ENCODE assay signal across 11 mouse cellular contexts in genomic region chr19:36006277-36006676, GRCm38 (mm10). TPM values are rescaled to one million over a fixed set of nuclear protein-coding genes. Genes with fewer than 3 reads are reported as not detected.
DNase-seq lines count a peak whose midpoint lies in the region; ATAC-seq and TF ChIP-seq lines count a peak whose summit lies in the region.
"Had no signal": no experiment of that assay in that cellular context is flagged by ENCODE, and none has a peak within 500 bp of the region (broad histone marks: within the 10 kb centered on the region; RNA-seq: fewer than 3 reads in every experiment).

No protein-coding gene starts in this region.

- H3K9ac ChIP-seq in kidney, embryonic 16.5 days (replicated peaks; ENCODE audit: low read length), result no peak overlapping the region
- no peak overlapping the region for H3K9ac ChIP-seq in lung, embryonic 14.5 days
- no peak overlapping the region for H3K9ac ChIP-seq in intestine, postnatal 0 days (ENCODE audit: low read depth, low read length)
- H3K9ac ChIP-seq: forebrain, embryonic 12.5 days; heart, embryonic 13.5 days had no signal

- H3K27ac ChIP-seq in kidney, embryonic 16.5 days (ENCODE audit: low read length), result no peak overlapping the region
- no peak overlapping the region for H3K27ac ChIP-seq in lung, embryonic 14.5 days (ENCODE audit: low read depth)
- no peak overlapping the region for H3K27ac ChIP-seq in intestine, postnatal 0 days (ENCODE audit: low read depth, low read length)
- no peak overlapping the region for H3K27ac ChIP-seq in limb, embryonic 10.5 days
- H3K27ac ChIP-seq: forebrain, embryonic 12.5 days; heart, embryonic 13.5 days had no signal

- H3K9me3 ChIP-seq in kidney, embryonic 16.5 days (ENCODE audit: low read length), result no peaks in the 10 kb centered on the region
- no peaks in the 10 kb centered on the region for H3K9me3 ChIP-seq in lung, embryonic 14.5 days (ENCODE audit: low read depth, low read length)
- no peaks in the 10 kb centered on the region for H3K9me3 ChIP-seq in intestine, postnatal 0 days (ENCODE audit: control insufficient read depth)
- H3K9me3 ChIP-seq in limb, embryonic 10.5 days (replicated peaks), result no peaks in the 10 kb centered on the region
- H3K9me3 ChIP-seq: forebrain, embryonic 12.5 days; heart, embryonic 13.5 days had no signal

- H3K4me2 ChIP-seq in kidney, embryonic 16.5 days (replicated peaks; ENCODE audit: low read depth, low read length), result no peak overlapping the region
- no peak overlapping the region for H3K4me2 ChIP-seq in lung, embryonic 14.5 days
- no peak overlapping the region for H3K4me2 ChIP-seq in intestine, postnatal 0 days (replicated peaks; ENCODE audit: low read depth)
- H3K4me2 ChIP-seq: forebrain, embryonic 12.5 days; heart, embryonic 13.5 days had no signal

- WGBS in kidney, embryonic 16.5 days, result 77% methylated on average over 6 of the region's 6 CpGs
- 56% methylated on average over 6 of the region's 6 CpGs for WGBS in lung, embryonic 14.5 days
- WGBS in intestine, postnatal 0 days, result 77% methylated on average over 6 of the region's 6 CpGs
- WGBS in limb, embryonic 10.5 days, result 87% methylated on average over 6 of the region's 6 CpGs

- peak; percentile 4 for DNase-seq in kidney, adult 11 months
- DNase-seq in T-cell, adult 2 months (ENCODE audit: low spot score), result peak; percentile 4
- DNase-seq in lung, embryonic 14.5 days, result peak; percentile 46
- DNase-seq in neural tube, embryonic 10.5 days (ENCODE audit: extremely low spot score, low spot score), result no peak
- DNase-seq in limb, embryonic 10.5 days (ENCODE audit: low spot score), result no peak

- H3K4me3 ChIP-seq in kidney, embryonic 16.5 days (ENCODE audit: low read length), result no peak overlapping the region
- no peak overlapping the region for H3K4me3 ChIP-seq in lung, embryonic 14.5 days (ENCODE audit: low read depth, low read length)
- H3K4me3 ChIP-seq in intestine, postnatal 0 days (ENCODE audit: low read depth, low read length), result no peak overlapping the region
- H3K4me3 ChIP-seq in limb, embryonic 10.5 days, result no peak overlapping the region
- H3K4me3 ChIP-seq: forebrain, embryonic 12.5 days; heart, embryonic 13.5 days had no signal

- no peaks in the 10 kb centered on the region for H3K36me3 ChIP-seq in kidney, embryonic 16.5 days (ENCODE audit: insufficient read depth, low read length)
- no peaks in the 10 kb centered on the region for H3K36me3 ChIP-seq in lung, embryonic 14.5 days (ENCODE audit: insufficient read depth)
- no peaks in the 10 kb centered on the region for H3K36me3 ChIP-seq in intestine, postnatal 0 days (ENCODE audit: control insufficient read depth, insufficient read depth)
- no peaks in the 10 kb centered on the region for H3K36me3 ChIP-seq in limb, embryonic 10.5 days
- H3K36me3 ChIP-seq: forebrain, embryonic 12.5 days; heart, embryonic 13.5 days had no signal

- no peak for ATAC-seq in kidney, embryonic 16.5 days (ENCODE audit: low FRiP score, low TSS enrichment)
- ATAC-seq in lung, embryonic 14.5 days (ENCODE audit: insufficient read depth), result no peak
- ATAC-seq in neutrophil, adult 5-6 weeks (ENCODE audit: extremely low read depth, insufficient number of reproducible peaks, low FRiP score, poor library complexity, severe bottlenecking), result peak; percentile 95
- ATAC-seq in intestine, postnatal 0 days, result no peak

- no peaks in the 10 kb centered on the region for H3K4me1 ChIP-seq in kidney, embryonic 16.5 days (ENCODE audit: insufficient read depth, low read length)
- H3K4me1 ChIP-seq in lung, embryonic 14.5 days (ENCODE audit: insufficient read depth), result no peaks in the 10 kb centered on the region
- H3K4me1 ChIP-seq in intestine, postnatal 0 days (replicated peaks; ENCODE audit: control insufficient read depth, insufficient read depth, low read length), result no peaks in the 10 kb centered on the region
- peaks cover 6% of the 10 kb centered on the region; the same call in 1 of the 2 replicates for H3K4me1 ChIP-seq in limb, embryonic 10.5 days

- H3K27me3 ChIP-seq in kidney, embryonic 16.5 days (ENCODE audit: insufficient read depth, low read length), result no peaks in the 10 kb centered on the region
- no peaks in the 10 kb centered on the region for H3K27me3 ChIP-seq in lung, embryonic 14.5 days (ENCODE audit: insufficient read depth, low read length)
- H3K27me3 ChIP-seq in intestine, postnatal 0 days (replicated peaks; ENCODE audit: control insufficient read depth, insufficient read depth, low read length), result no peaks in the 10 kb centered on the region
- no peaks in the 10 kb centered on the region for H3K27me3 ChIP-seq in limb, embryonic 10.5 days (ENCODE audit: low read depth, poor library complexity, severe bottlenecking)
- H3K27me3 ChIP-seq: forebrain, embryonic 12.5 days had no signal

- no peak for TF ChIP-seq CTCF in lung, embryonic 14.5 days (IDR thresholded peaks at IDR 0.05; ENCODE audit: low read depth)
- TF ChIP-seq CTCF in intestine, postnatal 0 days (IDR thresholded peaks at IDR 0.05; ENCODE audit: low read depth), result no peak

RNA-seq across cellular contexts. Expression of gene Htr7, which starts 51.0 kb away (rescaled TPM):
- polyA plus RNA-seq in kidney, embryonic 16.5 days (2015; fragmentation: Nextera tagmentation; extraction: Ambion mirVana), result 0.05 and 0.08 TPM in 2 replicates
- polyA plus RNA-seq in lung, embryonic 14.5 days (2014; fragmentation: Nextera tagmentation; extraction: Ambion mirVana), result 0.12 TPM in 1 of 2 replicates, not detected in the other
- total RNA-seq in neutrophil, adult 5-6 weeks (2017), result 0.12 TPM in 1 of 2 replicates, not detected in the other
- polyA plus RNA-seq in intestine, postnatal 0 days (2015; fragmentation: Nextera tagmentation; extraction: Ambion mirVana), result 0.17 TPM in 1 of 2 replicates, not detected in the other
- not detected in 2 replicates for polyA plus RNA-seq in limb, embryonic 10.5 days (2016; fragmentation: Nextera tagmentation; extraction: Ambion mirVana)
- polyA plus RNA-seq: intestine, embryonic 14.5 days had no signal

Comparison
In these comparisons a context has a peak if more than half of its experiments do, and no peak if none do; other contexts are left out.
1. DNase-seq: peak in kidney, adult 11 months (single experiment), T-cell, adult 2 months (single experiment) and lung, embryonic 14.5 days (single experiment); none in neural tube, embryonic 10.5 days (single experiment) and limb, embryonic 10.5 days (single experiment).